Mouse (Mus musculus): Measurements from ENCODE around the gene Zfp954. TPM values are rescaled to one million over a fixed set of nuclear protein-coding genes. Genes with fewer than 3 reads are reported as not detected.

Gene Zfp954
- polyA plus RNA-seq, 1 experiment from 2014 or later, result 30.2 TPM

Other genes starting within 250 kb of the Zfp954 start
- gene Aurkc, start 126.2 kb downstream of the Zfp954 start, polyA plus RNA-seq (2015; fragmentation: Nextera tagmentation; extraction: Ambion mirVana), result not detected in 2 replicates
- 18.8 and 19.8 TPM in 2 replicates for gene Zfp773, start 15.3 kb upstream of the Zfp954 start, polyA plus RNA-seq (2015; fragmentation: Nextera tagmentation; extraction: Ambion mirVana)
- gene Zfp418, start 49.8 kb upstream of the Zfp954 start, polyA plus RNA-seq (2015; fragmentation: Nextera tagmentation; extraction: Ambion mirVana), result 3.5 and 4.0 TPM in 2 replicates
- 9.8 and 10.6 TPM in 2 replicates for gene Zfp772, start 88.5 kb upstream of the Zfp954 start, polyA plus RNA-seq (2015; fragmentation: Nextera tagmentation; extraction: Ambion mirVana)
- gene Vmn2r29, start 125.8 kb upstream of the Zfp954 start, polyA plus RNA-seq (2015; fragmentation: Nextera tagmentation; extraction: Ambion mirVana), result 0.76 and 2.3 TPM in 2 replicates
- 8.6 and 10.4 TPM in 2 replicates for gene Gm45844, start 156.8 kb upstream of the Zfp954 start, polyA plus RNA-seq (2015; fragmentation: Nextera tagmentation; extraction: Ambion mirVana)
- gene Clcn4, start 179.4 kb upstream of the Zfp954 start, polyA plus RNA-seq (2015; fragmentation: Nextera tagmentation; extraction: Ambion mirVana), result 202 and 213 TPM in 2 replicates
- gene Vmn2r30, start 216.1 kb upstream of the Zfp954 start, polyA plus RNA-seq (2015; fragmentation: Nextera tagmentation; extraction: Ambion mirVana), result not detected in 2 replicates